Mouse (Mus musculus) heart, postnatal 36 days (tissue): Measurements from ENCODE around the gene Krtcap2. TPM values are rescaled to one million over a fixed set of nuclear protein-coding genes. Genes with fewer than 3 reads are reported as not detected.

Source experiments
- DNase-seq, 2 experiments: peaks; one replicate each; pipeline ENCODE4 v3.0.0; 2021 to 2022
- intact Hi-C: fragments of 180-260 bp; cut with DNase I; formaldehyde crosslinking; loops from one replicate; pipeline ENCODE4 v1.15.1; 2025
- total RNA-seq, 2 experiments: library from RNA; stranded (reverse); gene quantifications; 2 replicates each; pipeline ENCODE4 v1.2.3; 2021

Krtcap2 gene
- total RNA-seq, 2 experiments from 2014 or later, result 82.3 to 87.0 TPM

- intact Hi-C loops, result no loop called here
- peak; percentile 87 to 88 for DNase-seq
Observed at GRCm38 (mm10) chr3:89279153-89279890, 33.6 kb downstream of the Krtcap2 start.

- DNase-seq, result peak in 1 of 2 experiments; percentile 50
- intact Hi-C loops, result loop anchor here (1.0 kb wide), 1 partner anchor 14 kb away; no protein-coding TSS in a partner anchor
Observed at GRCm38 (mm10) chr3:89280050-89280605, 34.4 kb downstream of the Krtcap2 start.

DNA sequence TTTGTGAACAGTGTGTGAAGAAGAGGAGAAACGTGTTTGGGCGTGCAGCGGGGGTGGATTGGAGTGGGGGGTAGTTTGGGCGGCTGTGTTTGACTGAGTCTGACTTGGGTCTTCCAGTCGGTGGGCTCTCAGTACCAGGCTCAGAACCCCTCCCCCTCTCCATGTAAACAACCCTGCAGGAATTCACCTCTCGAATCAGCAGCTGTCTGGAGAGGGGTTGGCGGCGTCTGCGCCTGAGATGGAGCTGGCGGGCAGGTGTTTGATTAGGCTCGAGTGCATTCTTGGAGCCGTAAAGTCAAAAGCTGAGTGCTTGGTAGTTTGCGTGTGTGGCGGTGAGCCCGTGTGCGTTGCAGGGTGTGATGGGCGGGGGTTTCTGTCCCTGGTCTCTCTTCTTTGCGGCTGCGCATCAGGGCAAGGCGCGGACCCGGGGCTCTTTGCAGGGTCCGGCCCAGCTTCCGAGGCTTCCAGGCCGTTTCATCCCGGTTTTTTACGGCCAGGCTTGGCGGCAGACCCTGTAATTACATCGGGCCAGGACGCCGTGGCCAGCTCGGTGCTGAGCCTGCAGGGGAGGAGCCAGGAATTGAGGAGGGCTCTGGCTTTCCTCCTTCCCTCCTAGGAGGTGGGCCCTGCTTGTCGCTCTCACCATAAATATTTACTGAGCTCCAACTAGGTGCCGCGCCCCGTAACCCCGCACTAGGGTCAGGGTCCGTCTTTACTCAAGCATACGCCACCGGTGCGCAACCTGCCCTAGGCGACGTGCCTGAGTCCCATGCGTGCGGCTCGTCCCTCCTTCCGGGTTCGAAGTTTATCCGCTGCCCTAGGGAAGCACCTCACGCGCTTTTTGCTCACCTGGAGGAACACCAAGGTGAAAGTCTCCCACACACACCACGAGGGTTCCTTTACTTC lies 35.1 kb downstream of the Krtcap2 start, which contains the start of gene Efna1:
TSS of gene Efna1 (minus strand) at position 537 of the 906 bp plus-strand sequence.
- intact Hi-C loops, result loop anchor here (1.0 kb wide), 1 partner anchor 15 kb away; no protein-coding TSS in a partner anchor
- DNase-seq, result peak; percentile 72 to 74

- intact Hi-C loops, result loop anchor here (1.0 kb wide), 1 partner anchor 31 kb away; no protein-coding TSS in a partner anchor
- peak; percentile 86 to 93 for DNase-seq
Observed at GRCm38 (mm10) chr3:89281579-89282290, 36.0 kb downstream of the Krtcap2 start.

GRCm38 (mm10) chr3:89282291-89282643 lies 36.5 kb downstream of the Krtcap2 start:
- DNase-seq, result no peak
- intact Hi-C loops, result loop anchor here (1.0 kb wide), 1 partner anchor 32 kb away; no protein-coding TSS in a partner anchor

DNA sequence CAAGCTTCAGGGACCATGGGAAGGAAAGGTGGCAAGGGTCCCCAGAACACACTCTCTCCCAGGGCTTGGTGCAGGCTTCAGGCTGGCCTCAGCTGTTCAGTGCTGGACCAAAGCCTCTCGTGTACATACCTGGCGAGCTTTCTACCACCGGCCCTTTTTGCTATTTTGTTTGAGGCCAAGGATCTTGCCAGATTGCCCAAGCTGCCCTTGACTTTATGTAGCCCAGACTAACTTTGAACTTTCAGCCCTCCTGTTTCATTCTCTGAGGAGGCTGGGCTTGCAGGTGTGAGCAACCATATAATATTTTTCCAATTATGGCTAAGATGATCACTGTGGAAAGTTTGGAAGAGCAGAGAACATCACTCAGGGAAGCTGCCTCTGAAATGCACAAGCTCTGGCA lies 38.5 kb downstream of the Krtcap2 start:
- DNase-seq, result no peak
- intact Hi-C loops, result no loop called here

- intact Hi-C loops, result no loop called here
- no peak for DNase-seq
Observed at GRCm38 (mm10) chr3:89285526-89285925, 39.8 kb downstream of the Krtcap2 start.

- no peak for DNase-seq
- intact Hi-C loops, result no loop called here
Observed at GRCm38 (mm10) chr3:89287286-89287685, 41.5 kb downstream of the Krtcap2 start.

- intact Hi-C loops, result loop anchor here (2.0 kb wide), 1 partner anchor 20 kb away; no protein-coding TSS in a partner anchor
- DNase-seq, result peak; percentile 40 to 47
Observed at GRCm38 (mm10) chr3:89288503-89288928, 42.8 kb downstream of the Krtcap2 start.

DNA sequence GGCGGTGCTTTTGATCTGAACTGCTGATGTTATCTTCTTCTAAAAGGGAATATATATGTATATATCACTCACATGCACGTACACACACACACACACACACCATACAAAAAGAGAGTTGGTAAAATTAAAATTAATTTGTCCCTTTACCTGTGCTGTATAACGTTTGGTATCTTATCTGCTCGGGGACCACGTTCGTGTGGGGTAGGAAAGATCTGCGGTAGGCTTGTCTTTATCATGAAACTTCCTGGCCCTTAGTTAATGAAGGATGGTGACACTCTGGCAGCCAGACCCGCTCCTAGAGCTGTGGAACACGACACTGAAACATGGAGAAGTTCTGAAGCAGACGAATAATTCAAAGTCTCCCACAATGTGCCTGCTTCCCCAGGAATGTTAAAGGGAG lies 46.1 kb downstream of the Krtcap2 start:
- intact Hi-C loops, result no loop called here
- no peak for DNase-seq

DNA sequence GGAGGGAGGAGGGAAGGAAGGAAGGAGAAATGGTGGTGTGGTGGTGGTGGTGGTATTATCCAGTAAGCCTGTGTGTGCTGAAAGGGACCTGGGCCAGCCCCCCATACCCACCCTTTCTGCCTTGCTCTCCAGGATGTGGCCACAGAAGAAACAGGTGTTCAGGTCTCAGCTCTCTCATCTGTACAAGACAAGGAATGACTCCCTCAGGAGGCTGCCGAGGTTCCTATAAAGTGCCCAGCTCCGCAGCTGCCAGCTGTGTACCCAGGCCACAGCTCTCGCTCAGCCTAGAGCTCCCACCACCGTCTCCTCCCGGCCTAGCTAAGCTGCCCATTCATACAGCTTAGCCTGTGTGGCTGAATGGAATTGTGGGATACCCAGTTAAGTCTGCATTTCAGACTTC lies 46.5 kb downstream of the Krtcap2 start:
- no peak for DNase-seq
- intact Hi-C loops, result no loop called here

- DNase-seq, result no peak
- intact Hi-C loops, result no loop called here
Observed at GRCm38 (mm10) chr3:89293247-89293918, 47.6 kb downstream of the Krtcap2 start.

GRCm38 (mm10) chr3:89294195-89294594 lies 48.4 kb downstream of the Krtcap2 start:
- intact Hi-C loops, result no loop called here
- no peak for DNase-seq

DNA sequence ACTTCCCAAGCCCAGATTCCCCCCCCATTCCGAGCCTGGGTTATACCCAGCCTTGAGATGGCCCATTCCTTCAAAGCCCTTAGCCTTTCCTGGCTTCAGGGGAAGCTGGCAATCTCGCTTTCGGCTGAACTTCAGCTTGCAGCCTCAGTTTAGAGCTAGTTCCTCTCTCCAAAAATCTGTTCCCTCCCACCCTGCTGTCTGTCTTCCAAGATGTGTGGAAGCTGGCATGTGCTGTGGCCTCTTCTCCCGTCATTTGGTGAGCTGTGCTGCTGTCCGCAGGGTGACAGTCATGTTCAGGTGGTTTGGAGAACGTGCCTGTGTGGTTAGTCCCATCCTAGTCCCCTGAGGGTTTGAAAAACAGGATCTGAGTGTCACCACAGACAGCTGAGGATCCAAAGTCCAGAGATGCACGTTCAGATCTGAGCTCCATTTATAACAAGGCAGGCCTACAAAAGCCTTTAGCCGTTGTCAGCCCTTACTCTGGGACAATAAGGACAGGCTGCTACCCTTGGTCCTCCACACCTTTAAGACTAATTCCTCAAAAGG lies 50.0 kb downstream of the Krtcap2 start:
- no peak for DNase-seq
- intact Hi-C loops, result no loop called here

DNA sequence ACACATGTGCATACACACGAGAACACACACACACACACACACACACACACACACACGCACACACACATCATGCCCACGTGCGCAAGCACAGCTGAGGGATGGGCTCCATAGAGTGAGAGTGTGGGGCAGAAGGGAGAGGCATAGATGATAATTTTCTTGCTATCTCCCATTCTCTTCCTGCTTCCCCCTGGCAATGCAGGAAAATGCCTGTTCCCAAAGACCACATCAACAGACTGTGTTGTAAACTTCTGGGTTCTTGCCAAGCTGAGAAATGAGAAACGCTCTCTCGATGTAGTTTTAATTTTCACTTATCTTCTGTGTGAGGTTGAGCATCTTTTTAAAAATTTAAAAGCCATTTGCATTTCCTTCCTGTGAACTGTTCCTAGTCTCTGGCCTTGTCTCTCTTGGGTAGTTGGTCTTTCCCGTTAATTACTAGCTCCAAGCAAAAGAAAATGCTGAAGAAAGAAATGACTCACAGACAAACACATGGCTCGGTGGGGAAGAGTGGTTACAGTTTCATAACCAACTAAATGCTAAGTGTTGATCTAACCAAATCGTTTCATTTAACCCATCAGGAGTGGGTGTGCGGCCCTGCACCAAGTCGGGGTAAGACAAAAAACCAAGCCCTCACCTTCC lies 51.1 kb downstream of the Krtcap2 start:
- intact Hi-C loops, result no loop called here
- DNase-seq, result no peak

GRCm38 (mm10) chr3:89298908-89299307 lies 53.1 kb downstream of the Krtcap2 start:
- no peak for DNase-seq
- intact Hi-C loops, result no loop called here

GRCm38 (mm10) chr3:89299499-89299898 lies 53.7 kb downstream of the Krtcap2 start:
- no peak for DNase-seq
- intact Hi-C loops, result no loop called here
